Mouse (Mus musculus) liver, embryonic 11.5 days (tissue): ENCODE results near the gene Slc20a1. TPM values are rescaled to one million over a fixed set of nuclear protein-coding genes. Genes with fewer than 3 reads are reported as not detected.

Source experiments
- ATAC-seq: fragments of 200-750 bp; cut with Nextera tagmentation; replicated peaks from 2 replicates; pipeline ENCODE4 v1.8.0; 2017; ENCODE audit warnings: moderate number of reproducible peaks, mild to moderate bottlenecking, moderate TSS enrichment, moderate library complexity; ENCODE audit not compliant: low FRiP score
- DNase-seq: peaks from one replicate; pipeline ENCODE4 v3.0.0-alpha.2; 2017; ENCODE audit warnings: low spot score
- H3K27ac ChIP-seq: fragments of 300-500 bp; sonication (generic); 2 replicates; pipeline ENCODE4 v1.5.1; 2014; ENCODE audit warnings: mild to moderate bottlenecking, low read depth, low read length, control low read depth
- H3K27me3 ChIP-seq: fragments of 300-500 bp; sonication (generic); replicated peaks from 2 replicates; pipeline ENCODE4 v1.6.1; 2014; ENCODE audit warnings: low read length, mixed read lengths; ENCODE audit not compliant: control insufficient read depth, insufficient read depth
- H3K36me3 ChIP-seq: fragments of 300-500 bp; sonication (generic); 2 replicates; pipeline ENCODE4 v1.6.1; 2014; ENCODE audit warnings: mild to moderate bottlenecking, low read length, moderate library complexity, mixed read lengths; ENCODE audit not compliant: control insufficient read depth, insufficient read depth
- H3K4me1 ChIP-seq: fragments of 300-500 bp; sonication (generic); replicated peaks from 2 replicates; pipeline ENCODE4 v1.6.1; 2014; ENCODE audit warnings: low read length, mixed read lengths; ENCODE audit not compliant: control insufficient read depth, insufficient read depth
- H3K4me2 ChIP-seq: fragments of 300-500 bp; sonication (generic); 2 replicates; pipeline ENCODE4 v1.6.1; 2014; ENCODE audit warnings: mild to moderate bottlenecking, control low read depth, moderate library complexity
- H3K4me3 ChIP-seq: fragments of 300-500 bp; sonication (generic); 2 replicates; pipeline ENCODE4 v1.5.1; 2014; ENCODE audit warnings: low read depth, low read length, control low read depth
- H3K9ac ChIP-seq: fragments of 300-500 bp; sonication (generic); 2 replicates; pipeline ENCODE4 v1.6.1; 2014; ENCODE audit warnings: low read depth, low read length, control low read depth
- H3K9me3 ChIP-seq: fragments of 300-500 bp; sonication (generic); 2 replicates; pipeline ENCODE4 v1.6.1; 2016; ENCODE audit warnings: low read length, inconsistent platforms, mixed read lengths; ENCODE audit not compliant: control insufficient read depth
- WGBS: fragments of 180-500 bp; shearing (Covaris S2); extraction: QIAGEN DNeasy Blood & Tissue Kit; methylation state at CpG from one replicate; pipeline ENCODE4 v1.1.7; 2014; 5-methylcytosine and 5-hydroxymethylcytosine counted together
- polyA plus RNA-seq: library from polyadenylated mRNA; unstranded; fragments of >200 nt; fragmentation: Nextera tagmentation; extraction: Ambion mirVana; gene quantifications from 2 replicates; pipeline ENCODE4 v1.2.1, GENCODE M21; 2014

Slc20a1 gene
- polyA plus RNA-seq, 1 experiment from 2014 or later, result 71.8 TPM

DNA sequence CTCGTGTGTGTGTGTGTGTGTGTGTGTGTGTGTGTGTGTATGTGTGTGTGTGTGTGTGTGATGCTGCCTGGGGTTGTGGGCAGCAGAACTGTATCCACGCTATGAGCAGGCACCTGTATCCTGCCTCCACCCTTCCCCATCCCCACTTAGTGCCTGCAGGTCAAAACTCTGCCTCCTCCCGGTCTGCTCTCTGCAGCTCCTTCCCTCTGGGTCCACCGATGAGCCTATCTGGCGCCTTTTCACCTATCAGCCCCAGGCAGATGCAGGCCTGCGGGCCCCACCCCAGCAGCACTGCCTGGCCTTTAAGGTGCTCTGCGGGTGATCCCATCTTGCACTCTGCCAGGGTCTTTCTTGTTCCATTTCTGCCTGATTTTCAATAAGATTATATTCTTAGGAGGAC, 29.1 kb downstream of the Slc20a1 start:
- Histone ChIP-seq H3K36me3 (no peaks in the 10 kb centered on the region), H3K4me3 (no peak overlapping the region), H3K27ac (peak overlapping the region; percentile 98), H3K27me3 (no peaks in the 10 kb centered on the region), H3K9me3 (no peaks in the 10 kb centered on the region), H3K4me1 (peaks cover 40% of the 10 kb centered on the region), H3K9ac (no peak overlapping the region; the same call in 1 of the 2 replicates), H3K4me2 (peak overlapping the region; percentile 40)
- WGBS, result 29% methylated on average over 6 of the region's 7 CpGs
- ATAC-seq (peak; percentile 88), DNase-seq (peak; percentile 66)

DNA sequence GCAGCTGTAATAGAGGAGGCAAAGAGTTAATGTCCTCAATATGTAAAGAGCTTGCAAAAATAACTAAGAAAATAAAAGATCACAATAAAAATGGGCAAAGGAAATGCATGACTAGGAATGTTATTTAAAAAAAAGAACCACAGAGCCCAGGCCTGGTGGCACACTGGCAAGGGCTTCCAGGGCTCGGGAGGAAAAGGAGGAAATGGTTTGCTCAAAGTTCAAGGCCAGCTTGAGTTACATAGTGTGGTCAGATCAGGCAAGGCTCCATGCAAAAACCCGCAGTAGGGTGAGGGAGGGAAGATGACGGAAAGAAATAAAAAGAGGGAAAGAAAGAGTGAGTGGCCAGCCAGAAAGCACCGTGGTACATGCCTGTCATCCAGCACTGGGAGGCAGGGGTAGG, 30.0 kb downstream of the Slc20a1 start:
- Histone ChIP-seq H3K4me3 (no peak overlapping the region), H3K27ac (peak overlapping the region; percentile 98; the same call in 1 of the 2 replicates), H3K9me3 (no peaks in the 10 kb centered on the region), H3K27me3 (no peaks in the 10 kb centered on the region), H3K9ac (peak overlapping the region; percentile 17; the same call in 1 of the 2 replicates), H3K4me2 (no peak overlapping the region), H3K36me3 (no peaks in the 10 kb centered on the region), H3K4me1 (peaks cover 44% of the 10 kb centered on the region)
- no peak for ATAC-seq
- DNase-seq, result no peak
- 84% methylated on average over 4 of the region's 4 CpGs for WGBS

DNA sequence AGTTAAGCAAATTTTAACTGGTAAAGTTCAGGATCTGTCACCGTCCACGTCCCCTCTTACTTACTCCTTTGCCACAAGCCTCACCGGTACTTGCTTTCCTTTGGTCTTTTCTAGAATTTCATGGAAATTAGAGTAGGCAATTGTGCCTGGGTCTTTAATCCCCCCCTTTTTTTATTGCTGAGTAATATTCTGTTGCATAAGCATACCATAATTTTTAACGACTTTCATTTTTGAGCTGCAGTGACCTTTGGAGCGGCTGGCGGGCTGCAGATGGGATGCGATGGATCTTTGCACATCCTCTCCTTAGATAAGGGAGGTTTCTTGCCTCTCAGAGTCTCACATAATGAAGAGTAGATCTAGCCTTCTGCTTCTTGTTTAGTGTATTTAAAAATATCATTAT, 30.8 kb downstream of the Slc20a1 start:
- H3K9ac ChIP-seq, result no peak overlapping the region
- H3K27ac ChIP-seq, result peak overlapping the region; percentile 26; the same call in 1 of the 2 replicates

DNA sequence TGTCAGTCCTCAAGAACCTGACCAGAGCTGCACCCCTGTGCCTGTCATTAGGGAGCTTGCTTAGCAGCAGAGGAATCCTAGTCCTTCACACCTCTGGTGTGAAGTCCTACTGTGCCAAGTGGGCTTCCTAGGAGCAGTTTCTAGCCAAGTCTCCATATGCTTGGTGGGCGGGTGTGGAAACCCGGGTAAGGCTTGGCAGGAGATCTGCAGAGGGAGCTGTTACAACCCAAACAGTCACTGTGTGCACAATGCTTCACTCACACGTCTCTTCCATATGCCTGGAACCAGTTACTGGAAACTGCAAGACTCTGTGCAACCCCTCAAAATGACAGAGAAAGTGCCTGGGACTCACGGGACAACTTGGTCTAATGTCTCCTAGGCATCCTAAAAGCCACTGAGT, 33.5 kb downstream of the Slc20a1 start:
- 58% methylated on average over 4 of the region's 4 CpGs for WGBS
- Histone ChIP-seq H3K27me3 (no peaks in the 10 kb centered on the region), H3K27ac (peak overlapping the region; percentile 92), H3K4me1 (peaks cover 33% of the 10 kb centered on the region), H3K4me3 (no peak overlapping the region), H3K9ac (peak overlapping the region; percentile 42; the same call in 1 of the 2 replicates), H3K4me2 (no peak overlapping the region), H3K36me3 (no peaks in the 10 kb centered on the region), H3K9me3 (no peaks in the 10 kb centered on the region)
- no peak for DNase-seq
- ATAC-seq, result no peak

More for the DNA sequence above, 30.8 kb downstream of the Slc20a1 start:
- 89% methylated on average over 7 of the region's 7 CpGs for WGBS
- no peak for DNase-seq
- no peak overlapping the region for H3K4me2 ChIP-seq
- no peaks in the 10 kb centered on the region for H3K27me3 ChIP-seq
- no peak overlapping the region for H3K4me3 ChIP-seq
- ATAC-seq, result no peak
- H3K9me3 ChIP-seq, result no peaks in the 10 kb centered on the region
- H3K4me1 ChIP-seq, result peaks cover 43% of the 10 kb centered on the region
- H3K36me3 ChIP-seq, result no peaks in the 10 kb centered on the region

DNA sequence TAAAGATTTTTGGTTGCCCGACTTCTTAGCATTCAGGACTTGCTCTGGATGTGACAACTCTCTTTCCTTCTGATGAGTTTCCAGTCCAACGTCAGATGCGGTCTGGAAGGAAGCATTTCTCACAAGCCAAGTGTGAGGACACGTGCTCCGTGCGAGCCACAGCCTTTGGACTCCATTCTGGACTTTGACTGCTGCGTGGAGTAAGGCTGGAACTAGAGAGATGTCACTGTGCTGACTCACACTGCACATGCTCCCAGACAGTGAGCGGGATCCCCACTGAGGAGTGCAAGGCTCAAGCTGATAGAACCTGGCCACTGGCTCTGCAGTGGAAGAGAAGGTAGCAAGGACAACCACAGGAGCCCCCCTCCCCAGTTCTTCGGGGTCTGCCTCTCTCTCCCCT, 33.9 kb downstream of the Slc20a1 start:
- Histone ChIP-seq H3K36me3 (no peaks in the 10 kb centered on the region), H3K9me3 (no peaks in the 10 kb centered on the region), H3K27me3 (no peaks in the 10 kb centered on the region), H3K9ac (peak overlapping the region; percentile 42), H3K4me2 (peak overlapping the region; percentile 64), H3K4me3 (no peak overlapping the region; the same call in 1 of the 2 replicates), H3K27ac (peak overlapping the region; percentile 92), H3K4me1 (peaks cover 29% of the 10 kb centered on the region)
- WGBS, result 75% methylated on average over 9 of the region's 9 CpGs
- ATAC-seq, result peak; percentile 44; the same call in 1 of the 2 replicates
- DNase-seq, result no peak

DNA sequence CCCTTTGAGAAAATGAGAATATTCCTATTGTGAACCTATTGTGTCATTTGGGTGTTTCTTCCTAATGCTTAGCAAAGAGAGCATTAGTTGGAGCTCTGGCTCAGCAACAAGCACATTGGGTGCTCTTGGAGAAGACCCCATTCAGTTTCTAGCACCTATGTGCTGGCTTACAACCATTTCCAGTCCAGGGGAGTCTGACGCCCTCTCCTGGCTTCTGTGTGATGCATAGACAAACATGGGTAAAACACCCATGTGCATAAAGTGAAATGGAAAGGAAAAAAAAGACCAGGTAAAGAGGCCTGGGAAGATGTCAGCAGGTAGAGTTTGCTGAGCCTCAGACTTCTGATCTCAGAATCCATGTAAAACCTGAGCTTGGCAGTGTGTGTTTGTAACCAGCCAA, 34.7 kb downstream of the Slc20a1 start:
- peak overlapping the region; percentile 92 for H3K27ac ChIP-seq
- H3K9ac ChIP-seq, result peak overlapping the region; percentile 73
- DNase-seq, result no peak
- H3K27me3 ChIP-seq, result no peaks in the 10 kb centered on the region
- H3K4me2 ChIP-seq, result peak overlapping the region; percentile 64
- H3K4me3 ChIP-seq, result peak overlapping the region; percentile 43
- no peak for ATAC-seq
- 71% methylated on average over 1 of the region's 1 CpGs for WGBS
- no peaks in the 10 kb centered on the region for H3K9me3 ChIP-seq
- H3K36me3 ChIP-seq, result no peaks in the 10 kb centered on the region
- H3K4me1 ChIP-seq, result peaks cover 29% of the 10 kb centered on the region

DNA sequence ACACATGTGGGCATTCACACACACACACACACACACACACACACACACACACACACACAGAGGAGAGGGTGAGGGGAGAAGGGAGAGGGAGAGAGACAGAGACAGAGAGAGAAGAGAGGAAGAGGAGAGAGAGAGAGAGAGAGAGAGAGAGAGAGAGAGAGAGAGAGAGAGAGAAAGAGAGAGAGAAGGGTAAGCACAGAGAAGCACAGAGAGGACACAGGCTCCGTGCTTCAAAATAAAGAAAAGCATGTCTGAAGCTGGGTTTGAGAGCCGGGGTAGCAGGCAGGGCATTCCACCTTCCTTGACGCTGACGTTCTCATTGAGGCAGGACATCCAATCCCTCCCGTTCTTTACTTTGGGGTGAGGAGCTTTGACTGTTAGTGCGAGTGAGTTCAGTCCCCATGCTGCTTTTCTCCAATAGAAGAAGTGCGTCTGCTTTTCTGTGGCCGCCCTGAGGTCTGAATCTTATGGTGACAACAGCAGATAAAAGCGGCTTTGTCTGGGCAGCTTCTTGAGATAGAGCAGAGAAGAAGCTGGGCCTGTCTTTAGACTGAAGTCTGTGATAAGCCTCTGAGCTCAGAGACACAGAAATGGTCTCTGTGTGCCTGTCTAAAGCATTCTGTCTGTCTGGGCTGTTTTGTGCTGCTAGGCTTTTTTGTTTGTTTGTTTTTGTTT, 35.4 kb downstream of the Slc20a1 start:
- Histone ChIP-seq H3K4me3 (peak overlapping the region; percentile 43), H3K27ac (peak overlapping the region; percentile 92), H3K27me3 (no peaks in the 10 kb centered on the region), H3K9ac (peak overlapping the region; percentile 73), H3K4me1 (peaks cover 29% of the 10 kb centered on the region), H3K4me2 (peak overlapping the region; percentile 64), H3K36me3 (no peaks in the 10 kb centered on the region), H3K9me3 (no peaks in the 10 kb centered on the region)
- peak; percentile 88 for ATAC-seq
- DNase-seq, result no peak
- WGBS, result 17% methylated on average over 9 of the region's 9 CpGs

DNA sequence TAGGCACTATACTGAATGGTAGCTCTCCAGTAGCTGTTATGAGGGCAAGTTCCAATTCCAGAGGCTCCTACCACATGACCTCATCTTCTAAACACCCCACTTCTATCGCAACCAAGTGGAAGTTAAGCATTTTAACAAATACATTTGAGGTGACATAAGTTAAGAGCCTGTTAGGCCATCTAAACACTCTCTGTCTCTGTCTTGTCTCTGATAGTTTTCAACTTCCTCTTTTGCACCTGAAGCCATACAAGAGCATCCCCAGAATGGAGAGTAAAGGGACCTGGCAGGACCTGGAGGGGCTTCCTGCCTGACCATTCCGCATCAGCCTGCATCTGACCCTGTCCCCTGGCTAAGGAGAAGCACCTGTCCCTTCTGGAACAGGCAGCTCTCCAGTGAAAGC, 36.2 kb downstream of the Slc20a1 start:
- H3K4me1 ChIP-seq, result peaks cover 26% of the 10 kb centered on the region
- no peak for ATAC-seq

DNA sequence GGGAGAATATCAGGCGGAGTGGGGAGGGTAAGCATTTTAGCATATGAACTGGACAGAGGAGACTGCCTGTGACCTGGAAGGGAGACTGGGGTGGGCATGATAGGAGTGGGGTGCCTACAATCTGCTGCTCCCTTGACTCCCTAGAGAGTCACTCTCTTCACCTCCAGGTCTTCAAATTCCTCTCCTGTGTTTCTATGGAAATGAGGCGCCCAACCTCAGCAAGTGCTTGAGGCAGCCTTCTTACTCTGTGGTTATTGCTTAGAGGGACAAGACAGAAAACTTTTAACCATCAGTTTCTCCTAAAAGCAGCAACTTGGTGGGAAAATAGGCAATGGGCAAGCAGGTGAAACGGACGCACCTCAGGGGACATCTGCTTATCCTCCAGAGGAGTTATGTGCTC, 38.0 kb downstream of the Slc20a1 start:
- ATAC-seq, result no peak
- Histone ChIP-seq H3K9ac (peak overlapping the region; percentile 18; the same call in 1 of the 2 replicates), H3K36me3 (no peaks in the 10 kb centered on the region), H3K27ac (no peak overlapping the region), H3K4me1 (peaks cover 34% of the 10 kb centered on the region), H3K9me3 (no peaks in the 10 kb centered on the region), H3K4me2 (no peak overlapping the region), H3K4me3 (no peak overlapping the region), H3K27me3 (no peaks in the 10 kb centered on the region)
- DNase-seq, result no peak
- WGBS, result 83% methylated on average over 4 of the region's 4 CpGs

More for the DNA sequence above, 36.2 kb downstream of the Slc20a1 start:
- no peak overlapping the region for H3K9ac ChIP-seq
- no peaks in the 10 kb centered on the region for H3K36me3 ChIP-seq
- H3K9me3 ChIP-seq, result no peaks in the 10 kb centered on the region
- no peak for DNase-seq
- peak overlapping the region; percentile 92; the same call in 1 of the 2 replicates for H3K27ac ChIP-seq
- H3K4me2 ChIP-seq, result peak overlapping the region; percentile 64; the same call in 1 of the 2 replicates
- WGBS, result 66% methylated on average over 2 of the region's 2 CpGs
- H3K4me3 ChIP-seq, result no peak overlapping the region
- H3K27me3 ChIP-seq, result no peaks in the 10 kb centered on the region
